In the genomic region with DNA sequence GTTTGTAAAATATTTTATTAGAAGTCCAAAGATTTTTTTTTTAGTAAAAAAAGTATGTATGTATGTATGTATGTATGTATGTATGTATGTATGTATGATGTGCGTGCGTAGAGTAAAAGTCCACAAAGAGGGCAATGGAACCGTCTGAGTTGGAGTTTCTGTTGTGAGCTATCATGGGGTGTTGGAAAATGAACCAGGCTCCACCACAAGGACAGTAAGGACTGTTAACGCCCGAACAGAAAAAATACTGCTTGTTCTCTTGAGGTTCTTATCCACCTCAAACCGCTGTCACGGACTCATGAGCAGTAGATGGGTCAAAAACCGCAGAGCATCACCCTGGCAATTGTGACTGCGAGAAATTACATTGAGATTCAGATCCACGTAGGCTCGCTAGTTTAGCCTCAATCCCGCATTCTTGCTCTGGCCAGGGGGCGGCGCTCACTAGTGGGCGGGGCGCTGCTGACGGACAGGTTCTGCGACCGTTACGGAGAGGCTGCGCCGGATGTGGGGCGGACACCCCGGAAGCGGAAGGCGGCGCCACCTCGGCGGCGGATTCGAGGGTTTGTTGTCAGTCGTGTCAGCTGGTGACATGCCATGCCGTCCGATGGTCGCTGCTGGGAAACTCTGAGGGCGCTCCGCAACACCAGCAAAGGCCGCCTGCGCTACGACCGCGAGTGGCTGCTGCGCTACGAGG, we compare ENCODE assay signal across 8 mouse cellular contexts. TPM values are rescaled to one million over a fixed set of nuclear protein-coding genes. Genes with fewer than 3 reads are reported as not detected.
DNase-seq lines count a peak whose midpoint lies in the region; ATAC-seq lines count a peak whose summit lies in the region.

TSS of gene Gle1 (plus strand) at position 521 of the 694 bp plus-strand sequence.

- ATAC-seq in heart, embryonic 13.5 days (ENCODE audit: extremely low read depth, insufficient number of reproducible peaks, low FRiP score, low TSS enrichment), result peak; percentile 88
- ATAC-seq in liver, embryonic 12.5 days, result peak; percentile 94
- peak; percentile 96 for ATAC-seq in stomach, embryonic 15.5 days (ENCODE audit: insufficient read depth, low FRiP score, low read depth)

- peak within 1 kb of the TSS; percentile 82 for H3K4me2 ChIP-seq in heart, embryonic 13.5 days
- peak within 1 kb of the TSS; percentile 78 for H3K4me2 ChIP-seq in liver, embryonic 12.5 days
- H3K4me2 ChIP-seq in stomach, embryonic 15.5 days, result peak within 1 kb of the TSS; percentile 73

- peak; percentile 98 for DNase-seq in CD4-positive, CD25-positive, alpha-beta regulatory T cell, adult 2 months (ENCODE audit: low read depth, low spot score)
- peak; percentile 26 for DNase-seq in fat pad, adult 2 months (ENCODE audit: extremely low read depth, low read depth, low spot score)
- peak; percentile 98 for DNase-seq in kidney, postnatal 10 days
- peak; percentile 96 to 97 for DNase-seq in natural killer cell, adult 2 months (ENCODE audit: low spot score in 2 of 2)

- H3K4me1 ChIP-seq in brown adipose tissue, adult 24 weeks (ENCODE audit: control insufficient read depth, insufficient read depth, insufficient read length, low read length), result peaks cover 6% of the 10 kb centered on the region; the same call in 1 of the 2 replicates
- peaks cover 8% of the 10 kb centered on the region for H3K4me1 ChIP-seq in heart, embryonic 13.5 days
- H3K4me1 ChIP-seq in liver, embryonic 12.5 days, result peaks cover 18% of the 10 kb centered on the region
- H3K4me1 ChIP-seq in stomach, embryonic 15.5 days, result peaks cover 3% of the 10 kb centered on the region; the same call in 1 of the 2 replicates

- H3K9ac ChIP-seq in heart, embryonic 13.5 days, result peak within 1 kb of the TSS; percentile 84
- H3K9ac ChIP-seq in liver, embryonic 12.5 days, result peak within 1 kb of the TSS; percentile 81
- H3K9ac ChIP-seq in stomach, embryonic 15.5 days, result peak within 1 kb of the TSS; percentile 56

- WGBS in heart, embryonic 13.5 days, result 3% methylated on average over 44 of the region's 44 CpGs
- WGBS in liver, embryonic 12.5 days (ENCODE audit: insufficient replicate concordance), result 3% methylated on average over 44 of the region's 44 CpGs
- 2% methylated on average over 44 of the region's 44 CpGs for WGBS in stomach, embryonic 15.5 days

- H3K4me3 ChIP-seq in brown adipose tissue, adult 24 weeks (ENCODE audit: insufficient read depth, low read depth, low read length), result peak within 1 kb of the TSS; percentile 84
- H3K4me3 ChIP-seq in heart, embryonic 13.5 days, result peak within 1 kb of the TSS; percentile 89
- H3K4me3 ChIP-seq in liver, embryonic 12.5 days, result peak within 1 kb of the TSS; percentile 85
- H3K4me3 ChIP-seq in stomach, embryonic 15.5 days (replicated peaks), result peak within 1 kb of the TSS; percentile 99

- H3K27me3 ChIP-seq in heart, embryonic 13.5 days (replicated peaks), result no peaks in the 10 kb centered on the region
- H3K27me3 ChIP-seq in liver, embryonic 12.5 days (replicated peaks), result no peaks in the 10 kb centered on the region
- H3K27me3 ChIP-seq in stomach, embryonic 15.5 days (replicated peaks), result no peaks in the 10 kb centered on the region

- no peaks in the 10 kb centered on the region for H3K9me3 ChIP-seq in heart, embryonic 13.5 days
- no peaks in the 10 kb centered on the region for H3K9me3 ChIP-seq in liver, embryonic 12.5 days (replicated peaks)
- H3K9me3 ChIP-seq in stomach, embryonic 15.5 days, result no peaks in the 10 kb centered on the region

- H3K27ac ChIP-seq in brown adipose tissue, adult 24 weeks (replicated peaks; ENCODE audit: low read depth, low read length), result peak within 1 kb of the TSS; percentile 63
- peak within 1 kb of the TSS; percentile 83 for H3K27ac ChIP-seq in heart, embryonic 13.5 days (replicated peaks)
- peak within 1 kb of the TSS; percentile 79 for H3K27ac ChIP-seq in liver, embryonic 12.5 days
- peak within 1 kb of the TSS; percentile 88 for H3K27ac ChIP-seq in stomach, embryonic 15.5 days

- H3K36me3 ChIP-seq in heart, embryonic 13.5 days, result peaks cover 50% of the 10 kb centered on the region
- peaks cover 47% of the 10 kb centered on the region for H3K36me3 ChIP-seq in liver, embryonic 12.5 days
- H3K36me3 ChIP-seq in stomach, embryonic 15.5 days, result peaks cover 28% of the 10 kb centered on the region

RNA-seq across cellular contexts. Expression of gene Gle1, which starts in this region (rescaled TPM):
- 13.1 and 20.3 TPM in 2 replicates for polyA plus RNA-seq in brown adipose tissue, adult 24 weeks (2012; ENCODE audit: insufficient read depth, insufficient read length, missing spikeins)
- 33.1 and 39.7 TPM in 2 replicates for polyA plus RNA-seq in heart, embryonic 13.5 days (2015; fragmentation: Nextera tagmentation; extraction: Ambion mirVana)
- 38.8 and 43.1 TPM in 2 replicates for polyA plus RNA-seq in liver, embryonic 12.5 days (2016; fragmentation: Nextera tagmentation; extraction: Ambion mirVana)
- polyA plus RNA-seq in stomach, embryonic 15.5 days (2015; fragmentation: Nextera tagmentation; extraction: Ambion mirVana), result 49.3 and 51.8 TPM in 2 replicates

Comparison
In these comparisons a context has a peak if more than half of its experiments do, and no peak if none do; other contexts are left out.
1. Peak in every context shown above with its lines: DNase-seq, ATAC-seq, H3K4me3 ChIP-seq and H3K27ac ChIP-seq.
2. DNase-seq: peak in every context shown above with its lines; median percentile 98 in CD4-positive, CD25-positive, alpha-beta regulatory T cell, adult 2 months; 98 in kidney, postnatal 10 days; 96 in natural killer cell, adult 2 months; 26 in fat pad, adult 2 months.